Mouse (Mus musculus): ENCODE results near the gene Paf1. TPM values are rescaled to one million over a fixed set of nuclear protein-coding genes. Genes with fewer than 3 reads are reported as not detected.

Gene Paf1
- polyA plus RNA-seq, 1 experiment: 81.5 TPM

- WGBS: 87% methylated on average over 3 of the region's 3 CpGs
- DNase-seq: no peak
- Histone ChIP-seq H3K4me3 (replicated peaks; ENCODE audit: extremely low read depth, low read depth, low read length) (no peak overlapping the region), H3K4me1 (ENCODE audit: control insufficient read depth, insufficient read depth, low read length) (peaks cover 20% of the 10 kb centered on the region)
- TF ChIP-seq POLR2A (IDR thresholded peaks at IDR 0.05; ENCODE audit: borderline replicate concordance, extremely low read depth, low read depth, low read length) (no peak), CTCF (IDR thresholded peaks at IDR 0.05; ENCODE audit: insufficient read depth, low read length) (no peak)
Measured at GRCm38 (mm10) chr7:28355221-28355620, 37.5 kb upstream of the Paf1 start.

GRCm38 (mm10) chr7:28356981-28357380, 35.8 kb upstream of the Paf1 start:
- DNase-seq: no peak
- WGBS: 15% methylated on average over 5 of the region's 5 CpGs
- H3K4me3 ChIP-seq (replicated peaks; ENCODE audit: extremely low read depth, low read depth, low read length): no peak overlapping the region
- TF ChIP-seq CTCF (IDR thresholded peaks at IDR 0.05; ENCODE audit: insufficient read depth, low read length): no peak
- TF ChIP-seq POLR2A (IDR thresholded peaks at IDR 0.05; ENCODE audit: borderline replicate concordance, extremely low read depth, low read depth, low read length): no peak
- H3K4me1 ChIP-seq (ENCODE audit: control insufficient read depth, insufficient read depth, low read length): peaks cover 16% of the 10 kb centered on the region

GRCm38 (mm10) chr7:28357984-28358383, 34.8 kb upstream of the Paf1 start:
- Histone ChIP-seq H3K4me1 (ENCODE audit: control insufficient read depth, insufficient read depth, low read length) (peaks cover 16% of the 10 kb centered on the region), H3K4me3 (replicated peaks; ENCODE audit: extremely low read depth, low read depth, low read length) (no peak overlapping the region)
- TF ChIP-seq CTCF (IDR thresholded peaks at IDR 0.05; ENCODE audit: insufficient read depth, low read length): no peak
- TF ChIP-seq POLR2A (IDR thresholded peaks at IDR 0.05; ENCODE audit: borderline replicate concordance, extremely low read depth, low read depth, low read length): no peak
- DNase-seq: no peak
- WGBS: 11% methylated on average over 5 of the region's 5 CpGs

- TF ChIP-seq POLR2A (IDR thresholded peaks at IDR 0.05; ENCODE audit: borderline replicate concordance, extremely low read depth, low read depth, low read length): no peak
- TF ChIP-seq CTCF (IDR thresholded peaks at IDR 0.05; ENCODE audit: insufficient read depth, low read length): no peak
- H3K4me3 ChIP-seq (replicated peaks; ENCODE audit: extremely low read depth, low read depth, low read length): no peak overlapping the region
- WGBS: 59% methylated on average over 7 of the region's 7 CpGs
- DNase-seq: no peak
- peaks cover 16% of the 10 kb centered on the region for H3K4me1 ChIP-seq (ENCODE audit: control insufficient read depth, insufficient read depth, low read length)
Measured at GRCm38 (mm10) chr7:28358431-28358830, 34.3 kb upstream of the Paf1 start.

- WGBS: 88% methylated on average over 10 of the region's 10 CpGs
- Histone ChIP-seq H3K4me3 (replicated peaks; ENCODE audit: extremely low read depth, low read depth, low read length) (no peak overlapping the region), H3K4me1 (ENCODE audit: control insufficient read depth, insufficient read depth, low read length) (peaks cover 16% of the 10 kb centered on the region)
- TF ChIP-seq CTCF (IDR thresholded peaks at IDR 0.05; ENCODE audit: insufficient read depth, low read length) (no peak), POLR2A (IDR thresholded peaks at IDR 0.05; ENCODE audit: borderline replicate concordance, extremely low read depth, low read depth, low read length) (no peak)
- no peak for DNase-seq
Measured at GRCm38 (mm10) chr7:28359854-28360253, 32.9 kb upstream of the Paf1 start.

- TF ChIP-seq POLR2A (IDR thresholded peaks at IDR 0.05; ENCODE audit: borderline replicate concordance, extremely low read depth, low read depth, low read length) (no peak), CTCF (IDR thresholded peaks at IDR 0.05; ENCODE audit: insufficient read depth, low read length) (no peak)
- 88% methylated on average over 6 of the region's 6 CpGs for WGBS
Measured at GRCm38 (mm10) chr7:28360291-28360690, 32.5 kb upstream of the Paf1 start.

GRCm38 (mm10) chr7:28361647-28362341, 31.0 kb upstream of the Paf1 start:
- WGBS: 92% methylated on average over 20 of the region's 20 CpGs
- DNase-seq: no peak
- TF ChIP-seq CTCF (IDR thresholded peaks at IDR 0.05; ENCODE audit: insufficient read depth, low read length) (no peak), POLR2A (IDR thresholded peaks at IDR 0.05; ENCODE audit: borderline replicate concordance, extremely low read depth, low read depth, low read length) (no peak)
- no peak overlapping the region for H3K4me3 ChIP-seq (replicated peaks; ENCODE audit: extremely low read depth, low read depth, low read length)
- peaks cover 13% of the 10 kb centered on the region for H3K4me1 ChIP-seq (ENCODE audit: control insufficient read depth, insufficient read depth, low read length)

More at GRCm38 (mm10) chr7:28360291-28360690, 32.5 kb upstream of the Paf1 start:
- Histone ChIP-seq H3K4me3 (replicated peaks; ENCODE audit: extremely low read depth, low read depth, low read length) (no peak overlapping the region), H3K4me1 (ENCODE audit: control insufficient read depth, insufficient read depth, low read length) (peaks cover 16% of the 10 kb centered on the region)
- no peak for DNase-seq

- 73% methylated on average over 16 of the region's 16 CpGs for WGBS
- TF ChIP-seq CTCF (IDR thresholded peaks at IDR 0.05; ENCODE audit: insufficient read depth, low read length) (no peak), POLR2A (IDR thresholded peaks at IDR 0.05; ENCODE audit: borderline replicate concordance, extremely low read depth, low read depth, low read length) (no peak)
- Histone ChIP-seq H3K4me3 (replicated peaks; ENCODE audit: extremely low read depth, low read depth, low read length) (no peak overlapping the region), H3K4me1 (ENCODE audit: control insufficient read depth, insufficient read depth, low read length) (peaks cover 8% of the 10 kb centered on the region)
- DNase-seq: no peak
Measured at GRCm38 (mm10) chr7:28362441-28363060, 30.2 kb upstream of the Paf1 start.

GRCm38 (mm10) chr7:28367663-28368275, 25.0 kb upstream of the Paf1 start:
- 85% methylated on average over 16 of the region's 16 CpGs for WGBS
- Histone ChIP-seq H3K4me3 (replicated peaks; ENCODE audit: extremely low read depth, low read depth, low read length) (no peak overlapping the region), H3K4me1 (ENCODE audit: control insufficient read depth, insufficient read depth, low read length) (peaks cover 7% of the 10 kb centered on the region; the same call in 1 of the 2 replicates)
- TF ChIP-seq POLR2A (IDR thresholded peaks at IDR 0.05; ENCODE audit: borderline replicate concordance, extremely low read depth, low read depth, low read length) (no peak), CTCF (IDR thresholded peaks at IDR 0.05; ENCODE audit: insufficient read depth, low read length) (no peak)
- no peak for DNase-seq

All from lung, adult 2 months (tissue).